Mouse (Mus musculus) adrenal gland, adult 8-10 months (tissue): ENCODE data around the gene Mau2. TPM values are rescaled to one million over a fixed set of nuclear protein-coding genes. Genes with fewer than 3 reads are reported as not detected.
"Not testable (repeated sequence)": the region's sequence is repeated elsewhere in the genome, so short reads cannot be mapped to it uniquely, and the experiment has no call there.

Experiments
- DNase-seq: peaks from one replicate; pipeline ENCODE4 v3.0.0; 2022
- total RNA-seq, 4 experiments: library from RNA; stranded (reverse); gene quantifications; 2 replicates each; pipeline ENCODE4 v1.2.4; 2022

Mau2 gene
- 10 to 100 TPM; 58.7 to 77.4 (median 63.3) TPM for total RNA-seq

DNA sequence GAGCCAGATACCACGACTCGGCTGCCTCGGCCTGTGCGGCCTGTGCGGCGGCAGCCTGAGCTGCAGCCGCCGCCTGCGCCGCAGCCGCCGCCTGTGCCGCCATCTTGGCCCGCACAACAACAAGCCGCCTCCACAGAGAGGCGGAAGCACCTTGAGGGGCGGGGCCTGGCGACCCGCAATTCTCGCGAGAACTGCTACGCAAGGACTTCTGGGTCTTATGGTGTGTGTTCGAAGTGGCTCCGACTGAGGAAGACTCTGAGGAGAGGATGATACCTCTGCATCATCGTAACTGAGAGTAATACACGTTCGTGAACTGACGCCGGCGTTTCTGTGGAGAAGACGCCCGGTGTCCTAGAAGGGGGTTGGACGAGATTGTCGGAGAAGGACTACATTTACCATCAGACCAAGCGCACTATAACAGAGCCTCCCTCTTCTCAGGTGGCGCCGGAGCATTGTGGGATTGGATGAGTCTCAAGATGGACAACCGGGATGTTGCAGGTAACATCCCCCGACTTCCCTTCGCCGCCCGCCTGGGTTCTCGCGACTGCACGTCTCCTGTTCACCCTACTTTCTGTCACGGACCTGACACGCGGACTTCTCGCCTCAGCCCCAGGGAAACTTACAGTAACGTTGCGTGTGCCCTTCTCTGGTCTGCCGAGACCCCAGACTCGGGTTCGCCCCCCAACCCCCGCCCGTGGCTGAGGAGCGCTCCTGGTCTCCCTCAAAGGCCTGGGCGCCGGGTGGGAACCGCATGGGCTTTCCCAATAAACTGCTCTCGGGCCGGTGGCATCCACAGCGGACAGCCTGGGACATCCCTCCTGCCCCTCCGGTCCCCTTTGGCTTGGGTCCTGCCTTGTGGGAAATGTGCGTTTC is at the start of gene Mau2, which contains the start of gene Sugp1:
Gene Mau2 (minus strand): TSS at position 152 of the 873 bp plus-strand sequence.
Gene Sugp1 (plus strand): TSS at position 231 of the 873 bp plus-strand sequence.
- peak; percentile 92 for DNase-seq

DNA sequence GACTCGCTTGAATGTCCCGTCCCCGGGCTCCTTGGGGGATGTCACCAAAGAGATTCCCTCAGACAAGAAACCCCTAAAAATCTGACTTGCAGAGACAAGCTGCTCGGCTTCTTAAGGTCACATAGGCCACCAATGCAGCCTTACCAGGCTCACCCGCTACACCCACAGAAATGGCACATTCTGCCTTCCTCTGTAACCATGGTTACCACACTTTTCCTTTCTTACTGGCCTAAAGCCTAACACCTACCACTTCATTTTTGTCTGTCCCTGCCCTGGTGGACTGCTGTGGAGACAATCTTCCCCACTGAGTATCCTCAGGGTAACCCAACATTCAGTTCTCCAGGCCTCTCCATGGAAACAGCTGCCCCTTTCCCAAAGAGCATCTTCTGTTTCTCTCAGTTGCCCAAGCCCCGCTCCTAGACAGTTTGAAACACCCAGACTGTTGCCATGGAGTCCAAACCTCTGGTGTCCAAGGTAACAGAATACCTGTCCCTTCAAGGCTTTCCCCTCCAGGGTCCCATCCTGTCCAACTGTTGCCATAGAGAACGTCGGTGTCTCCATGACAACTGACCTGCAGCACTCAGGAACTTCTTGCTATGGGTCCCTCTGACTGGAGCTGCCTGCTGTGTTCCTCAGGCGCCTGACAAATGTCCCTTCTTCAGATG is 46.9 kb upstream of the Mau2 start:
- no peak for DNase-seq

- DNase-seq, result no peak
Measured at GRCm38 (mm10) chr8:70087836-70088650, 45.5 kb upstream of the Mau2 start.

- DNase-seq, result no peak
Measured at GRCm38 (mm10) chr8:70087237-70087636, 44.7 kb upstream of the Mau2 start.

DNA sequence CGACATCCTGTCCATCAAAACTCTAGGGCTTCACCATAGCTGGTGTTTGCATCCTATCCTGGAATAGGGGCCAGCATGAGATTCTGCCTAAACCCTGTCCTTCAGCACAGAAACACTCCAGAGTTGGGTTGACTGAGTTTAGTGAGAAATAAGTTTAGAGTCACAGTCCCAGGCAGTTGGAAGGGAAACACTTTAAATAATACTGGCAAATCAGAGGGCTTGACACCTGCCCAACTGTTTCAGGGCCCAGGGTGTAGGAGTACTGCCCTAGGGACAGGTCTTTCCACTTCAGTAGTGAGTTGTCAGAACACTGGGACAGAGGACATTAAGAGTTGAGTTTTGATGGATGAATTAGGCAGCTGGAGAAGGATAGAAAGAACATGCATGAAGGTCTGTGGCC is 43.6 kb upstream of the Mau2 start:
- no peak for DNase-seq

DNA sequence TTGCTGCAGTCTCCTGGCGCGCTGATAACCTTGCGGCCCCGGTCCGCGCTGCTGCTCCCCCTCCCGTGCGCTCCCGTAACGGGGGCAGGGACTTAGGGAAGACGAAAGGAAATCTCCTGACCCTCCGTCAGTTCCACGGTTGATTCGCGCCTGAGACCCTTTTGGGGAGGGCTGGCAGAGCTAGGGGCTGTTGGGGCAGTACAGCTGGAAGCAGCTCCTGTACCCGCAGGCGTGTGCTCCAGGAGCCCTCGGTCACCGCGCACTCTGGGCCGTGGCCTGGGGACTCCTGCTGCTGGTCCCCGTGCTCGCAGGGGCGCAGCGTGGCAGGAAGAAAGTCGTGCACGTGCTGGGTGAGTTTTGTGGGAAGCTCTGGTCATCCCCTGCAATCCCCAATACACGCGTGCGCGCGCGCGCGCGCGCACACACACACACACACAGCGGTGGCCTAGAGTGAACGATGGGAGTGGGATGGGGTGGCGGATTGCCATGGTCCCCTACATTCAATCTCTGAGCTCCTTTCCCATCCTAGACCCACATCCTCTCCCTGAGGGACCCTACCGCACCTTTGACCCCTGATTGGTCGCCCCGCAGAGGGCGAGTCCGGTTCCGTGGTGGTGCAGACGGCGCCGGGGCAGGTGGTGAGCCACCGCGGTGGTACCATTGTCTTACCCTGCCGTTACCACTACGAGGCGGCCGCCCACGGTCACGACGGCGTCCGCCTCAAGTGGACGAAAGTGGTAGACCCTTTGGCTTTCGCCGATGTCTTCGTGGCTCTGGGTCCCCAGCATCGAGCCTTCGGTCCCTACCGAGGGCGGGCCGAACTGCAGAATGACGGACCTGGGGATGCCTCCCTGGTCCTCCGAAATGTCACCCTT is 41.9 kb upstream of the Mau2 start:
- DNase-seq, result no peak

DNA sequence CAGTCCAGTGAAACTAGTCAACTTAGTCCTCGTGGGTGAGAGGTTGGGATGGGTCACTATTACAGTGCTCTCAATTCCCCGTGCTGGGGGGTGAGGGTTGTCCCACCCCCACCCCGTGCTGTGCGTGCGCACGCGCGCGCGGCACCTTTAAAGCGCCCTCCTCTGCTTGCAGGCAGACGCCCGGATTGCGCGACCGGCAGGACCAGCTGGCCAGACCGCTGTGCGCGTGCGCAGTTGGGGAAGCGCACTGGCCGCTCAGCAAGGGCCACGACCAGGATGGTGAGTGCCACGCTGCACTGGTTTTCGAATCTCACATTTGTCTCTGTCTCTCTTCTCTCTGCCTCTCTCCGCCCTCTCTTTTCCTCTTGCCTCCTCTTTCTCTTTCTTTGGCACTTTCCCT is 40.8 kb upstream of the Mau2 start, which contains the start of gene Hapln4:
Gene Hapln4 (plus strand): TSS at position 173 of the 400 bp plus-strand sequence.
- DNase-seq, result peak; percentile 15

- DNase-seq, result no peak
Measured at GRCm38 (mm10) chr8:70081976-70082375, 39.4 kb upstream of the Mau2 start.

DNA sequence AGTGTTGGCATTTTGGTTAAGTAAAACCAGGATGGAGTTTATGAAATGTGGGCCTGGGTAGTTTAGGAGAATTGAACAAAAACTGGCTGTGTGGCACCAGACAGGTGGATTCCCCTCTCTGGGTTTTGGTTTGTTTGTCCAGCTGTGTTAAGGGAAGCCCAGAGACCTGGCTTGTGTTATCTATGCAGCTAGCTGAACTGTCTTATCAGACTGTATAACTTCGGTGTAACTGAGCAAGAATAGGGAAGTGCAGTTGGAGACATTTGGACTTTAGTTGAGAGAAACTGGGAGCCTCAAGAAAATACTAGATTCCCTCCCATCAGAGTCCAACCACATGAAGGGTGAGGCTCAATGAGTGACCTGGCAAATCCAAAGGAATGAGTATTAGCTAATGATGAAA is 31.1 kb upstream of the Mau2 start:
- DNase-seq, result no peak

DNA sequence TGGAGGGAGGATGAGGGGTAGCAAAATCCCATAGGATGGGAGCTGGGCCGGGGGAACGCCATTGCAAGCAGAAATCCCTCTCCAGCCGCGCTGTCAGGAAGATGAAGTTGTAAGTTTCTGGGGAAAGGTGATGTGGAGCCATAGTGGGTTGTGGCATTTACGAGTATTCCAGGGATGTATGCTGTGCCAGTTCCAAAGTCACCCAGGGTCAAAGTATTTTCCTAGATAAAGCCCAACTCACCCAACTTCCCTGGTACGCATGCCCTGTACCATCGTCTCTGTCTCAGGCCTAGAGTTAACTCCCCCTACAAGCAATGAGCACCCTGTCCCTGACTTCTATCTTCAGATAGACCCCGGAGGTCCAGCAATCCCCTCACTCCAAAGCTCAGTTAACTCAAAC is 30.6 kb upstream of the Mau2 start:
- DNase-seq, result no peak

GRCm38 (mm10) chr8:70072441-70073069 is 30.0 kb upstream of the Mau2 start, which contains the start of gene Tm6sf2:
Tm6sf2 (plus strand) TSS chr8:70072924.
- peak; percentile 17 for DNase-seq

- DNase-seq, result no peak
Measured at GRCm38 (mm10) chr8:70071836-70072440, 29.4 kb upstream of the Mau2 start.

GRCm38 (mm10) chr8:70057721-70058120 is 15.2 kb upstream of the Mau2 start:
- DNase-seq, result no peak

- DNase-seq, result not testable (repeated sequence)
Measured at GRCm38 (mm10) chr8:70050434-70050833, 7.9 kb upstream of the Mau2 start.

DNA sequence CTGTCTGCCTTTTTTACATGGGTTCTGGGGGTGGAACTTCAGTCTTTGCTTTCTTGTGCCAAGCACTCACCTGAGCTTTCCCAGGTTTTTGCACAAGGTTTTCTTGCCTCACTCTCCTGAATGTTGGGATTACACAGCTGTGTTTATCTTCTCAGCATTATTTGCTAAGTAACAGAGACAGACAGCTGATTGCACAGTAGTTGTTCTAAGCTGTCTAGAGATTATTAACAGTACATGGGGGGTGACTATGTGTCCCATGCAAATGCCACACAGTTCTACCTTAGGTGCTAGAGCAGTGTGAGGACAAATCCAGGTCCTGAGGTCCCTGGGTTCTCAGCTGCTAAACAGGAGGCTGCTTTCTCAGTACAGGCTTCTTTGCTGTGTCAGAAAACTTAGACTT is 7.1 kb upstream of the Mau2 start:
- no peak for DNase-seq

DNA sequence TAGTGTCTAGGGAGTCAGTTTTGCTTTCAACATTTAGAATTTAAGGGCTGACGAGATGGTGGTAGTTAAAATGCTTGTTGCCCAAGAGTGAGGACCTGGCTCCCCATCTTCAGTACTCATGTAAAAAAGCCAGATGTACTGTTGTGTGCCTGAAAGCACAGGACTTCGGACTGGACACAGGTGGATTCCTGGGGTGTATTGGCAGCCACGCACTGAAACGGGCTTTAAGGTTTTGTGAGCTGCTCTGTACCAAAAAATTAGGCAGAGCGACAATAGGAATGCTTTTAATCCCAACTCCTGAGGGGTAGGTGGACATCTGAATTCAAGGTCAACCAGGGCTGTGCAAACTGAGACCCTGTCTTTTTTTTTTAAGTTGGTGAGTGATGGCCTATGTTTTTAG is 1.5 kb upstream of the Mau2 start:
- DNase-seq, result no peak

GRCm38 (mm10) chr8:70041885-70042546 is 518 bp downstream of the Mau2 start:
- peak; percentile 30 for DNase-seq

- DNase-seq, result no peak
Measured at GRCm38 (mm10) chr8:70037994-70038393, 4.5 kb downstream of the Mau2 start.

DNA sequence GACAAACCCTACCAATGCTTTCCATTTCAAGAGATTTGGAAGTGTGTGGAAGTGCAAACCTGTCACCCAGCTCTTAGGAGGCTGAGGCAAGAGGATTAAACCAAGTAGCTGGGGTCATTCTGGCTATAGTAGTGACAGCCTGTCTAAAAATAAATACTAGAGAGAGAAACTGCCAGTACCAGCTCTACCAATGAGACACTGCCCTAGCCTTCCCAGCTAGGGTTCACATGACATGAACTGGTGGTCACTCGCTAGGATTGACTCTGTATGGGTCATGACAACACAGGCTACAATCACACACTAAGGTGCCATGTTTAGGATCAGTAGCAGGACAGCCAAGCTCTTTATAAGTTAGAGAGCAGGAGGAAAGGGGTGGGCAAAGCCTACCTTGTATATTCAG is 12.3 kb downstream of the Mau2 start:
- DNase-seq, result no peak

DNA sequence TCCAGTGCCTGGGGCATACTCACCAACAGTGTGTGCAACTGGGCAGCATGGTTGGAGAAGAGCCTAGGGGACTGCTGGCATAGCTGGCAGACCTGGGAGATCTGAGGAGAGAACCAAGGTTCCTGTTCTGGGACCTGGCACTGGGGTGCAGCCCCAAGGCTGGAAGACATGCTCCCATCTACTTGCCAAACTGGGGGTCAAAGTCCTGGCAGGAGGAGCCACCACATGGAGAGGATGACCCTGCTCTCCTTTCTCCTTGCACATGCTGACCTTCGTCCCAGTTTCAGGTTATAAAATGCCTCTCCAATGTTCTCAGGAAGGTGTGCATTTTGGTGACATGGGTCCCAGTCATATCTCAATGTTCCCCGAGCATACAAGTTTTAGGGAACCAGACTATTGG is 16.4 kb downstream of the Mau2 start:
- DNase-seq, result no peak
